Mouse (Mus musculus) activated CD4-positive, CD25-positive, alpha-beta regulatory T cell, adult 9 weeks (primary cell): Measurements from ENCODE around the gene Kcnmb4. TPM values are rescaled to one million over a fixed set of nuclear protein-coding genes. Genes with fewer than 3 reads are reported as not detected.

Experiments used
- polyA plus RNA-seq: library from polyadenylated mRNA; unstranded; fragments of 100-300 nt; shearing (Covaris generic); gene quantifications from one replicate; pipeline ENCODE4 v1.2.1, GENCODE M21; 2017

Gene Kcnmb4
- 1.5 TPM for polyA plus RNA-seq

GRCm38 (mm10) chr10:116473759-116474549 is at the start of gene Kcnmb4:
Kcnmb4 (minus strand) TSS chr10:116473878.

Other genes with a start within 250 kb of the Kcnmb4 start
- not detected for gene Ptprb, start 198.4 kb downstream of the Kcnmb4 start, polyA plus RNA-seq
- gene Cnot2, start 107.6 kb upstream of the Kcnmb4 start, polyA plus RNA-seq: 132 TPM